Mouse (Mus musculus): Measurements from ENCODE around the gene Capn12.
"Not testable (repeated sequence)": the region's sequence is repeated elsewhere in the genome, so short reads cannot be mapped to it uniquely, and the experiment has no call there.

The Capn12 gene

GRCm38 (mm10) chr7:28867508-28868340 is 13.5 kb upstream of the Capn12 start:
- peak; percentile 52; the same call in 1 of the 2 replicates for TF ChIP-seq CTCF (conservative IDR thresholded peaks at IDR 0.05; ENCODE audit: low read length)
- not testable (repeated sequence) for H3K9me3 ChIP-seq (ENCODE audit: low read length); H3K36me3 ChIP-seq (ENCODE audit: insufficient read depth, low read length)
- Histone ChIP-seq H3K4me3 (replicated peaks; ENCODE audit: low read length) (peak overlapping the region; percentile 43), H3K27me3 (ENCODE audit: insufficient read depth, low read length) (peaks cover 17% of the 10 kb centered on the region), H3K4me1 (replicated peaks; ENCODE audit: low read depth, low read length) (peaks cover 49% of the 10 kb centered on the region)

GRCm38 (mm10) chr7:28870901-28871664 is 10.1 kb upstream of the Capn12 start:
- no peak for TF ChIP-seq POU5F1 (IDR thresholded peaks at IDR 0.05; ENCODE audit: borderline replicate concordance, low read length)
- TF ChIP-seq CTCF (conservative IDR thresholded peaks at IDR 0.05; ENCODE audit: low read length), result no peak
- TF ChIP-seq NANOG (IDR thresholded peaks at IDR 0.05; ENCODE audit: borderline replicate concordance, low read length), result no peak
- Histone ChIP-seq H3K4me3 (replicated peaks; ENCODE audit: low read length) (no peak overlapping the region), H3K36me3 (ENCODE audit: insufficient read depth, low read length) (no peaks in the 10 kb centered on the region), H3K27me3 (ENCODE audit: insufficient read depth, low read length) (peaks cover 3% of the 10 kb centered on the region; the same call in 1 of the 2 replicates), H3K4me1 (replicated peaks; ENCODE audit: low read depth, low read length) (peaks cover 15% of the 10 kb centered on the region), H3K9me3 (ENCODE audit: low read length) (no peaks in the 10 kb centered on the region)

GRCm38 (mm10) chr7:28874565-28874964 is 6.7 kb upstream of the Capn12 start:
- no peaks in the 10 kb centered on the region for H3K9me3 ChIP-seq (ENCODE audit: low read length)
- H3K36me3 ChIP-seq (ENCODE audit: insufficient read depth, low read length), result no peaks in the 10 kb centered on the region
- TF ChIP-seq NANOG (IDR thresholded peaks at IDR 0.05; ENCODE audit: borderline replicate concordance, low read length) (no peak), CTCF (conservative IDR thresholded peaks at IDR 0.05; ENCODE audit: low read length) (no peak), POU5F1 (IDR thresholded peaks at IDR 0.05; ENCODE audit: borderline replicate concordance, low read length) (no peak)
- peaks cover 3% of the 10 kb centered on the region; the same call in 1 of the 2 replicates for H3K27me3 ChIP-seq (ENCODE audit: insufficient read depth, low read length)
- H3K4me3 ChIP-seq (replicated peaks; ENCODE audit: low read length), result no peak overlapping the region
- H3K4me1 ChIP-seq (replicated peaks; ENCODE audit: low read depth, low read length), result peaks cover 16% of the 10 kb centered on the region

- Histone ChIP-seq H3K4me3 (replicated peaks; ENCODE audit: low read length) (no peak overlapping the region), H3K27me3 (ENCODE audit: insufficient read depth, low read length) (peaks cover 3% of the 10 kb centered on the region; the same call in 1 of the 2 replicates), H3K4me1 (replicated peaks; ENCODE audit: low read depth, low read length) (peaks cover 28% of the 10 kb centered on the region), H3K9me3 (ENCODE audit: low read length) (no peaks in the 10 kb centered on the region), H3K36me3 (ENCODE audit: insufficient read depth, low read length) (no peaks in the 10 kb centered on the region)
- TF ChIP-seq POU5F1 (IDR thresholded peaks at IDR 0.05; ENCODE audit: borderline replicate concordance, low read length) (no peak), CTCF (conservative IDR thresholded peaks at IDR 0.05; ENCODE audit: low read length) (no peak), NANOG (IDR thresholded peaks at IDR 0.05; ENCODE audit: borderline replicate concordance, low read length) (no peak)
Measured at GRCm38 (mm10) chr7:28876099-28876498, 5.1 kb upstream of the Capn12 start.

- TF ChIP-seq CTCF (conservative IDR thresholded peaks at IDR 0.05; ENCODE audit: low read length), result no peak
- TF ChIP-seq POU5F1 (IDR thresholded peaks at IDR 0.05; ENCODE audit: borderline replicate concordance, low read length), result no peak
- TF ChIP-seq NANOG (IDR thresholded peaks at IDR 0.05; ENCODE audit: borderline replicate concordance, low read length), result no peak
Measured at GRCm38 (mm10) chr7:28877155-28877554, 4.1 kb upstream of the Capn12 start.

GRCm38 (mm10) chr7:28877856-28878255 is 3.4 kb upstream of the Capn12 start:
- Histone ChIP-seq H3K4me3 (replicated peaks; ENCODE audit: low read length) (no peak overlapping the region), H3K4me1 (replicated peaks; ENCODE audit: low read depth, low read length) (peaks cover 45% of the 10 kb centered on the region), H3K36me3 (ENCODE audit: insufficient read depth, low read length) (no peaks in the 10 kb centered on the region), H3K9me3 (ENCODE audit: low read length) (no peaks in the 10 kb centered on the region), H3K27me3 (ENCODE audit: insufficient read depth, low read length) (peaks cover 10% of the 10 kb centered on the region)
- no peak for TF ChIP-seq NANOG (IDR thresholded peaks at IDR 0.05; ENCODE audit: borderline replicate concordance, low read length)
- TF ChIP-seq CTCF (conservative IDR thresholded peaks at IDR 0.05; ENCODE audit: low read length), result no peak
- no peak for TF ChIP-seq POU5F1 (IDR thresholded peaks at IDR 0.05; ENCODE audit: borderline replicate concordance, low read length)

More at GRCm38 (mm10) chr7:28877155-28877554, 4.1 kb upstream of the Capn12 start:
- peaks cover 38% of the 10 kb centered on the region for H3K4me1 ChIP-seq (replicated peaks; ENCODE audit: low read depth, low read length)
- no peaks in the 10 kb centered on the region for H3K36me3 ChIP-seq (ENCODE audit: insufficient read depth, low read length)
- peaks cover 6% of the 10 kb centered on the region for H3K27me3 ChIP-seq (ENCODE audit: insufficient read depth, low read length)
- H3K4me3 ChIP-seq (replicated peaks; ENCODE audit: low read length), result no peak overlapping the region
- H3K9me3 ChIP-seq (ENCODE audit: low read length), result no peaks in the 10 kb centered on the region

- peaks cover 53% of the 10 kb centered on the region for H3K4me1 ChIP-seq (replicated peaks; ENCODE audit: low read depth, low read length)
- H3K4me3 ChIP-seq (replicated peaks; ENCODE audit: low read length), result no peak overlapping the region
- H3K9me3 ChIP-seq (ENCODE audit: low read length), result no peaks in the 10 kb centered on the region
Measured at GRCm38 (mm10) chr7:28879606-28880005, 1.6 kb upstream of the Capn12 start.

GRCm38 (mm10) chr7:28880554-28880953 is 668 bp upstream of the Capn12 start:
- Histone ChIP-seq H3K4me3 (replicated peaks; ENCODE audit: low read length) (no peak overlapping the region), H3K4me1 (replicated peaks; ENCODE audit: low read depth, low read length) (peaks cover 53% of the 10 kb centered on the region), H3K27me3 (ENCODE audit: insufficient read depth, low read length) (peaks cover 19% of the 10 kb centered on the region), H3K36me3 (ENCODE audit: insufficient read depth, low read length) (no peaks in the 10 kb centered on the region), H3K9me3 (ENCODE audit: low read length) (no peaks in the 10 kb centered on the region)
- TF ChIP-seq POU5F1 (IDR thresholded peaks at IDR 0.05; ENCODE audit: borderline replicate concordance, low read length) (no peak), CTCF (conservative IDR thresholded peaks at IDR 0.05; ENCODE audit: low read length) (no peak), NANOG (IDR thresholded peaks at IDR 0.05; ENCODE audit: borderline replicate concordance, low read length) (no peak)

More at GRCm38 (mm10) chr7:28879606-28880005, 1.6 kb upstream of the Capn12 start:
- Histone ChIP-seq H3K27me3 (ENCODE audit: insufficient read depth, low read length) (peaks cover 10% of the 10 kb centered on the region; the same call in 1 of the 2 replicates), H3K36me3 (ENCODE audit: insufficient read depth, low read length) (no peaks in the 10 kb centered on the region)
- TF ChIP-seq NANOG (IDR thresholded peaks at IDR 0.05; ENCODE audit: borderline replicate concordance, low read length) (no peak), POU5F1 (IDR thresholded peaks at IDR 0.05; ENCODE audit: borderline replicate concordance, low read length) (no peak), CTCF (conservative IDR thresholded peaks at IDR 0.05; ENCODE audit: low read length) (no peak)

Data from E14TG2a.4 (cell line).